Mouse (Mus musculus) B cell, adult 2 months (primary cell): Measurements from ENCODE around the gene Sipa1l1.

ENCODE experiments used
- DNase-seq, 2 experiments: peaks; one replicate each; pipeline ENCODE4 v3.0.0; 2022

Sipa1l1 gene

GRCm38 (mm10) chr12:82298662-82299460, 129.7 kb downstream of the Sipa1l1 start:
- no peak for DNase-seq

- DNase-seq, result no peak
These were observed 135.0 kb downstream of the Sipa1l1 start for GRCm38 (mm10) chr12:82304140-82304539.

- no peak for DNase-seq
These were observed 136.9 kb downstream of the Sipa1l1 start for GRCm38 (mm10) chr12:82306035-82306434.

- no peak for DNase-seq
These were observed 142.5 kb downstream of the Sipa1l1 start for GRCm38 (mm10) chr12:82311593-82311992.

GRCm38 (mm10) chr12:82312091-82312820, 143.1 kb downstream of the Sipa1l1 start:
- DNase-seq, result no peak

- DNase-seq, result no peak
These were observed 144.0 kb downstream of the Sipa1l1 start for GRCm38 (mm10) chr12:82313091-82313490.

GRCm38 (mm10) chr12:82319436-82320131, 150.5 kb downstream of the Sipa1l1 start:
- no peak for DNase-seq

- DNase-seq, result no peak
These were observed 151.1 kb downstream of the Sipa1l1 start for GRCm38 (mm10) chr12:82320204-82320603.

GRCm38 (mm10) chr12:82321397-82321796, 152.3 kb downstream of the Sipa1l1 start:
- no peak for DNase-seq

GRCm38 (mm10) chr12:82321855-82322254, 152.7 kb downstream of the Sipa1l1 start:
- DNase-seq, result no peak

- no peak for DNase-seq
These were observed 153.8 kb downstream of the Sipa1l1 start for GRCm38 (mm10) chr12:82322759-82323451.

GRCm38 (mm10) chr12:82324621-82325020, 155.5 kb downstream of the Sipa1l1 start:
- no peak for DNase-seq

- no peak for DNase-seq
These were observed 156.4 kb downstream of the Sipa1l1 start for GRCm38 (mm10) chr12:82325502-82325901.

GRCm38 (mm10) chr12:82326438-82326837, 157.3 kb downstream of the Sipa1l1 start:
- no peak for DNase-seq

- DNase-seq, result no peak
These were observed 159.0 kb downstream of the Sipa1l1 start for GRCm38 (mm10) chr12:82328112-82328511.

GRCm38 (mm10) chr12:82332836-82333614, 163.9 kb downstream of the Sipa1l1 start:
- DNase-seq, result no peak

GRCm38 (mm10) chr12:82333999-82334398, 164.9 kb downstream of the Sipa1l1 start:
- DNase-seq, result no peak

GRCm38 (mm10) chr12:82334550-82334949, 165.4 kb downstream of the Sipa1l1 start:
- DNase-seq, result no peak

- no peak for DNase-seq
These were observed 166.0 kb downstream of the Sipa1l1 start for GRCm38 (mm10) chr12:82335095-82335494.

GRCm38 (mm10) chr12:82338550-82338949, 169.4 kb downstream of the Sipa1l1 start:
- no peak for DNase-seq

GRCm38 (mm10) chr12:82339221-82339861, 170.2 kb downstream of the Sipa1l1 start:
- DNase-seq, result no peak
